Mouse (Mus musculus) right cerebral cortex, postnatal 36 days (tissue): ENCODE measurements around the gene Nr6a1.

ENCODE experiments used
- DNase-seq, 2 experiments: peaks; one replicate each; pipeline ENCODE4 v3.0.0; 2022; ENCODE audit warnings: low spot score in 2 of 2, mixed read lengths in 1 of 2

Gene Nr6a1

DNA sequence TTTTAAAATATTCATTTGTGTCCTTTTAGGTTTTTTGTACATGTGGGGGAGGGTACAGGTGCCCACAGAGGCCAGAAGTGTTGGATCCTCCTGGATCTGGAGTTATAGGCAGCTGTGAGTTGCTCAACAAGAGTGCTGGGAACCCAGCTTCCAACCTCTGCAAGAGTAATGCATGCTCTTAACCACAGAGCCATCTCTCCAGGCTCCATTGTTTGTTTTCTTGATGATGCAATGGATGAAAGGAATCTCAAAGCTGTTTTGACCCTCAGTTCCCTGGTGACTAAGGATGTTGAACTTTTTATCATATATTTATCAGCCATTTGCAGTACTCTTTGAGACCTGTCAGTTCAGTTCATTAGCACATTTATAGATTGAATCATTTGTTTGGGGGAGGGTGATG is 248.5 kb downstream of the Nr6a1 start:
- no peak for DNase-seq

DNA sequence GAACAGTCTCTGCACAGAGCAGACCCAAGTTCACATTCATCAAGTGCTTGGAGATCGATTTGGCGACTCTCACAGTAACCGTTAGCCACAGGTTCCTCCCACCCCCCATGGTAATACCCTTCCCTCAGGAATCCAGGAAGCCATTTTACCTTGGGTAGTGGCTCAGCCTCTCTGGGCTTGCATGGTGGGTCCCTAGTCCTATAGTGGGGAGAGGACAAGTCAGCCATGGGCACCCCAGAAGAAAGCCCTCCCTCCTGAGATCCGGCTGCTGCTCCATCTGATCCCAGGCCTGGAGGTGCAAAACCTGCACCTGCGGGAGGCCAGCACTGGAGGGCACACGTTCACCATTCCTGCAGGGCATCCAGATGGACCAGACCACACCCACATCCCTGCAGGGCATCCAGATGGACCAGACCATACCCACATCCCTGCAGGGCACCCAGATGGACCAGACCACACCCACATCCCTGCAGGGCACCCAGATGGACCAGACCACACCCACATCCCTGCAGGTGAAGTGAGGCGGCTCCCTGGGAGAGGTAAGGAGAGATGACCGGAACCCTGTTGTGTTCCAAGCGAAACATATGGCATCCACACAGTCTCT is 252.0 kb downstream of the Nr6a1 start:
- DNase-seq, result no peak
